Mouse (Mus musculus): ENCODE measurements around the gene Spryd4. TPM values are rescaled to one million over a fixed set of nuclear protein-coding genes. Genes with fewer than 3 reads are reported as not detected.
A peak's percentile ranks its signal among the peaks of the same experiment; 100 is the strongest.
"Not testable (repeated sequence)": the region's sequence is repeated elsewhere in the genome, so short reads cannot be mapped to it uniquely, and the experiment has no call there.

Gene Spryd4
- 9.8 and 10.4 TPM in 2 replicates for polyA plus RNA-seq (2012; rRNA removed)

DNA sequence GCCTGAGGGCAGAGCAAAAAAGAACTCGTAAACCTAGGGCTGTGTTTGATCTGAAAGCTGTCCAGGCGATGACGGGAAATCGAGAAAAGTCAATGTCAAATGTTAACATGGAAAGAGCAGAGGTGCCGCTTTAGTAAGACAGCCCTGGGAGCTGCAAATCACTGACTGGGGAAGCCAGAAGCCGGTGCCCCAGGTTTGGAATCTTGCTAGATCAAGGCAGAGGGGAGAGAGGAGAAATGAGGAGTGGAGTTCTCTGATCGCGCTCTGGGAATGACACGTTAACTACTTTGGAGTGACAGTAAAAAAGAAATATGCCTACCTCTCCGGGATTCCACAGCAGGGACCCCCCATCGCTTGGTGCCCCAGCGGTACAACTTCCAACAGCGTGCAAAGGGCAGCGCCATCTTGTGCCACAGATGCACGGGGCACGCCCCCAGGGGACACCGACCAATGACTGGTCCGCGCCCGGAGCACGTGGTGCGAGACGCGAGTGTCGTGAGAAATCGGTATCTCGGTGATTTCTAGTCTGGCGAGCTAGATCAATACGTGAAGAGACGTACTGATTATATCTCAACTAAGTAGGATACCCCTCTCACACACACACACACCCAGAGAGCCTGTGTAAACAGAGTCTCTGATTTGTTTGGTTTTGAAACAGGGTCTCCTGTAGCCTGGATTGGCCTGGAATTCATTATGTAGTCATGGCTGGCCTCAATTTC, at the start of gene Spryd4:
Gene Spryd4, minus strand, starts transcription at position 418 of the 719 bp plus-strand sequence.
- peak; percentile 84 to 94 for DNase-seq (ENCODE audit: extremely low spot score in 1 of 2, low spot score in 1 of 2)

DNA sequence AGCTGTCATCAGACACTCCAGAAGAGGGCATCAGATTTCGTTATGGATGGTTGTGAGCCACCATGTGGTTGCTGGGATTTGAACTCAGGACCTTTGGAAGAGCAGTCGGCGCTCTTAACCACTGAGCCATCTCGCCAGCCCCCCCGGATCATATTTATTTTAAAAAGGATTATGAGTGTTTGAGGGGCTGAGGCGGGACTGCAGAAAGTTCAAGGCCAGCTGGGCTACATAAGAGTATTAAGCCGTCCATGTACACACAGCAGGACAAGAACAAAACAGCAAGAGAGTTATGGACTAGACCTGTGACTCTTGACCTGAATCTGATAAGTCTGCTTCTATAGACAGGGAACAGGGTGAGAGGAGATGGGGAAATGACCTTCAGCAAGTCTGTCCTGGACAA, 48.8 kb upstream of the Spryd4 start:
- not testable (repeated sequence) for DNase-seq (ENCODE audit: extremely low spot score in 1 of 2, low spot score in 1 of 2)

DNA sequence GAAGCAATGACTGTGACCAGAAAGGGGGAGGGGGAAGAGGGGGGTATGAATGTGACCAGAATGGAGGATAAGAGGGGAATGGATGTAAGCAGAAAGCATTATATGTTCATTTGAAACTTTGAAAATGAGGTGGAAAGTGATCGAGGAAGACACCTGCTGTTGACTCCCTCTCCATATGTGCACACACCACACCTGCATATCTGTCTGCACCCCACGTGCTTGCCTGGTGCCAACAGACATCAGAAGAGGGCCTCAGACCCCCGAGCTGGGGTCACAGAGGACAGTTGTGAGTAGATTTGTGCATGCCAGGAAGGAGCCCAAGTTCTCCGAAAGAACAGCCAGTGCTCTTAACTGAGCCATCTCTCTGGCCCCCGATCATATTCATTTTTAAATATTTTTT, 48.3 kb upstream of the Spryd4 start:
- no peak for DNase-seq (ENCODE audit: extremely low spot score in 1 of 2, low spot score in 1 of 2)

DNA sequence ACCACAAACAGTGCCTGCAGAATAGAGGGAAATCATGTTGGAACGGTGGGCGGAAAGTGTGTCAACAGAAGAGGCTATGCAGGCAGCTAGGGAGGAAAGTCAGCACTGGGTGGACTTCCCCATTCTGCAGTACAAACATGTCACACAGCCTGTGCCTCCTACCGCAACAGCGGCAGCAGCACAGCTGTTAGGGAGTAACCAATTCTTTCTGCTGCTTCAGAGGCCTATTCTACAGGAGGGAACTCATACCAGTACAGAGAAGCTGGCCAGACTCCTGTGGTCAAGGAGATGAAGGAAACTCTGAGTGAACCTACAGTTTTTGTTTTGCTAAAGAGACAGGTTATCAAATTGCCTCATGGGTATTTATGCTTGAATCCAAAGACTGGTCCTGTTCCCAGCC, 47.3 kb upstream of the Spryd4 start:
- no peak for DNase-seq (ENCODE audit: extremely low spot score in 1 of 2, low spot score in 1 of 2)

DNA sequence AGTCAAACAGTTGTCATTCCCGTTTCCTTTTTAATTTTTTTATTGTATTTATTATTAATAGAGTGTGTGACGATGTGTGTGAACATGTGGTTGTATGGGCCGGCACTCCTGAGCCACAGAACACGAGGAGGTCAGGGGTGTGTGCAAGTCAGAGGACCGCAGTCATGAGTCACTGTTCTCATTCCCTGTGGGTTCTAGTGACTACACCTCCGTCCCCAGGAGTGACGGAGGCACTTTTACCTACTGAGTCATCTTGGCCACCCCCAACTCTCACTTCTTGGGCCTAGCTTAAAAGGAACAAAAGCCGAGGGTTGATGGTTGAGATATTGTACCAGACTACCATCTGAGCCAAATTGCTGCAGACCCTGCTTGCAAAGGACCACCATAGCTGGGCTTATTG, 44.7 kb upstream of the Spryd4 start:
- peak in 1 of 2 experiments; percentile 42 for DNase-seq (ENCODE audit: extremely low spot score in 1 of 2, low spot score in 1 of 2)

DNA sequence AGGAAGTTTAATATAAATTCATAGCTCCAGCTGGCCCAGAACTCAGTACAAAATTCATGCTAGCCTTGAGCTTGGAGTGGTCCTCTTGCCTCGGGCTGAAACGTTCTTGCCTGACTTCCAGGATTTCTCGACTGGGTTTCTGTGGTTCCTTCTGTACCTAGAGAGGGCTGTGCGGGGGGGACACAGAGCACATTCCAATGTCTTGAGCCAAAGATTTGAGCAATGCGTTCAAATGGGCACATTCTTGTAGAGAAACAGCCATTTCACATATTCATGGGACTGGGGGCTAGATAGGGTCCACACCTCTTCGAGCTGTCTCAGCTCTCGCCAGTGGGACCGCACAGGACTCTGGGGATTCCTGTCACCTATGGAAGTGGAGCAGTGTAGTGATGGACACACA, 44.3 kb upstream of the Spryd4 start:
- no peak for DNase-seq (ENCODE audit: extremely low spot score in 1 of 2, low spot score in 1 of 2)

DNA sequence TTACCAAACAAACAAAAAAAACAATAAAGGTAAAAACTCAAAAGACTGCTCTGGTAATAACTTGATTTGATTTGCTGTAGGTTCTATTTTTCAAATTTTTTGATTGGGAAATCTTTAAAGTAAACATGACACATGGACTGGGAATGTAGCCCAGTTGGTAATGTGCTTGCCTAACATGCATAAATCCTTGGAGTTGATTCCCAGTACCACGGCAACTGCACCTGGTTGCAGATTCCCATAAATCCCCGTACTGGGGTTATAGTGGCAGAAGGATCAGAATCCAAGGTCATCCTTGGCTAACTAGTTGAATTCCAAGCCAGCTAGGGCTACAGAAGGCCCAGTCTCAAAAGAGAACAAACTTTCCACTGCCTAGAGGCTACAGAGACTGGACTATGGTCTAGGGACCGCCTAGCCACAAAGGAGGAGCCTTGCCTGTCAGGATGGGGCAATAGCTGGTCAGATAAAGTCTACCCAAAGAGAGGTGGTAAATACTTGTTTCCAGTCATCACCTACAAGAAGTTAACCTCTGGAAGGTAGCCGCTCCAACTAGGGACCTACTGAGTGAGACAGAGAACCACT, 42.2 kb upstream of the Spryd4 start, which contains the start of gene Apon:
Gene Apon, plus strand, starts transcription at position 420 of the 579 bp plus-strand sequence.
- DNase-seq (ENCODE audit: extremely low spot score in 1 of 2, low spot score in 1 of 2) = no peak

DNA sequence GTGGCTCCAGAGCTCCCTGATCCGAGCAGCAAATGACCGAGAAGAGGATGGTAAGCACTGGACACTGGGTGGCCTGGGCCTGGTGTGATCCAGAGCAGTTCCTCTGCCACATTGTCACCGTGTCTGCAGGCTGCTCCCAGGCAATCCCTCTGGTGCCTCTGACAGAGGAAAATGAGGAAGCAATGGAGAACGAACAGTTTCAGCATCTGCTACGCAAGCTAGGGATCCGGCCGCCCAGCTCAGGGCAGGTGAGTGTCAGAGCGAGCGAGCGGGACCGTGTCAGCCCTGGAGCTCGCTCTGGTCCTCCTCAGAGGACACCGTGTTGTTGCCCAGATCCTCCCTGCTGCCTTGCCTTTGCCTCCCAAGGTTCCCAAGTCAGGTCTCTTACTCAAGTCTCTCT, 39.0 kb upstream of the Spryd4 start:
- no peak for DNase-seq (ENCODE audit: extremely low spot score in 1 of 2, low spot score in 1 of 2)

DNA sequence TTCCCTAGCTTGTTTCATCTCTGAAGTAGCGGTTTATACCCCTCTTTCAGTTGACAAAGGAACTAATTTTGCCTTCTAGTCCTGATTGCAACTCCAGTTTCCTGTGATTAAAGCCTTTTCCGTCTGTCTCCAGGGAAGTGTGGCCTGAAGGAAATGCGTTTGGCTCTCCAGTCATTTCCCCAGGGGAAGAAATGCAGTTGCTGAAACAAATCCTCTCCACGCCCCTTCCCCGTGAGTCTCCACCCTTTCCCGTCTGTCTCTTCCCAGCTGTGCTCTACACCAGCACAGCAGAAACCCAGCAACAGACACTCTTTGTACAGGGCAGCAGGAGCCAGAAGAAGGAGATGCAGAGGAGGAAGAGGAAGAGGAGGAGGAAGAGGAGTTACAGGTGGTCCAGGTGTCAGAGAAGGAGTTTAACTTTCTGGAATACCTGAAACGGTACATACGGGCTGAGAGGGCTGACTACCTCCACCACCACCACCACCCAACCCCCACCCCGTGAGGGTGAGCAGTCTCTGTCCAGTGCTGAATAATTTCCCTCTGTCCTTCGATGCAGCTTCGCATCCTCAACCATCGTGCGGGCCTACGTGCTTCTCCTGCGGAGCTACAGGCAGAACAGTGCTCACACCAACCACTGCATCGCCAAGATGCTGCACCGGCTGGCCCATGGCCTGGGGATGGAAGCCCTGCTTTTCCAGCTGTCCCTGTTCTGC, 35.6 kb upstream of the Spryd4 start:
- DNase-seq (ENCODE audit: extremely low spot score in 1 of 2, low spot score in 1 of 2) = no peak

DNA sequence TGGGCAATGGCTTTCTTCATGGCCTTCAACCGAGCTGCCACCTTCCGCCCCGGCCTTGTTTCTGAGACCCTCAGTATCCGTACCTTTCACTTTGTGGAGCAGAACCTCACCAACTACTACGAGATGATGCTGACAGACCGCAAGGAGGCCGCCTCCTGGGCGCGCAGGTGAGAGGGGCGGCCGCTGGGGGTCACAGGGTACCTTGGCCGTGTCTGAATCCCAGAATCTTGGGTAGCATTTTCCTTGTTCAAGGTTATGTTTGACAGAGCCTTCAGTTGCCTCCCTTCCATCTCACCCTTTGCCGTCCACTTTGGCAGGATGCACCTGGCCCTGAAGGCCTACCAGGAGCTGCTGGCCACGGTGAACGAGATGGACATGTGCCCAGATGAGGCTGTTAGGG, 32.5 kb upstream of the Spryd4 start:
- no peak for DNase-seq (ENCODE audit: extremely low spot score in 1 of 2, low spot score in 1 of 2)

DNA sequence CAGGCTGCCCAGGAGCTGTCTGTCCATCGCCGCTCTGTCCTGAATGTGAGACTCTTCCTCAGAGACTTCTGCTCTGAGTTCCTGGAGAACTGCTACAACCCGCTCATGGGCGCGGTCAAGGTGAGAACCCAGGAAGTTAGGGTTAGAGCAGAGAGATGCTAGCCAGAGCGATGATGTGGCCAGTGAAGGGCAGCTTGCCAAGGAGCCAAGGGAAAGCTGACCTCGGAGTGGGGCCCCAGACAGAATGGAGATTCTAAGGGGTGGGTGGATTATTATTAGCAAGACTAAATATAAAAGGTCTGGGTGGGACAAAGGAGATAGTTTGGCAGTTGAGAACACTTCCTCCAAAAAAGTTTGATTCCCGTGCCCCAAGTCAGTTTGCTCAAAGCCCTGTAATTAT, 31.6 kb upstream of the Spryd4 start:
- DNase-seq (ENCODE audit: extremely low spot score in 1 of 2, low spot score in 1 of 2) = no peak

DNA sequence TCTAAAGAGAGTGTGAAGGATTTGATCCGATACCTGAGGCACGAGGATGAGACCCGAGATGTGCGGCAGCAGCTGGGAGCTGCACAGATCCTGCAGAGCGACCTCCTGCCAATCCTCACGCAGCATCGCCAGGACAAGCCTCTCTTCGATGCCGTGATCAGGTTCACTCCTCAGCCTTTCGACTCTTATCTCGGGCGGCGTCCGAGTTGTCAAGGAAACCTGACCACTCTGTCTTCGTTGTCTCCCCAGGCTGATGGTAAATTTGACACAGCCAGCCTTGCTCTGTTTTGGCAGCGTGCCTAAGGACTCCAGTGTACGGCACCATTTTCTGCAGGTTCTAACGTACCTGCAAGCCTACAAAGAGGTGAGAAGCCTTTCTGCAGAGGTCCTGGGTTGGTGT, 28.5 kb upstream of the Spryd4 start:
- no peak for DNase-seq (ENCODE audit: extremely low spot score in 1 of 2, low spot score in 1 of 2)

DNA sequence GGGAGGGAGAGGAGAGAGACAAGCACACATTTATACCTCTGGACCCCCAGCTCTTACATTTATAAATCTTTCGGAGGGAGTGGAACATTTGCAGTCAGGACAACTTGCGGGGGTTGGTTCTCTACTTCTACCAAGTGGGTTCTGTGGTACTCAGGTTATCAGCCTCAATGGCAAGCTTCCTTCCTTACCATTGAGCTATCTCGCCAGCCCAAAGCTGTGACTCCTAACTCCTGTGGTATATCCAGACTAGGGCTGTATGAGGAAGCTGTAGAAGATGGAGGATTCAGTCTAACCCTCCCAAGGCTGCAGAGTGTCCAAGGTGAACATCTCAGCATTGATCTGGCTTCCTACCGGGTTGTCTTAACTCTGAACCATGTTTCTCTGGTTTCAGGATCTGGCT, 27.5 kb upstream of the Spryd4 start:
- DNase-seq (ENCODE audit: extremely low spot score in 1 of 2, low spot score in 1 of 2) = no peak

DNA sequence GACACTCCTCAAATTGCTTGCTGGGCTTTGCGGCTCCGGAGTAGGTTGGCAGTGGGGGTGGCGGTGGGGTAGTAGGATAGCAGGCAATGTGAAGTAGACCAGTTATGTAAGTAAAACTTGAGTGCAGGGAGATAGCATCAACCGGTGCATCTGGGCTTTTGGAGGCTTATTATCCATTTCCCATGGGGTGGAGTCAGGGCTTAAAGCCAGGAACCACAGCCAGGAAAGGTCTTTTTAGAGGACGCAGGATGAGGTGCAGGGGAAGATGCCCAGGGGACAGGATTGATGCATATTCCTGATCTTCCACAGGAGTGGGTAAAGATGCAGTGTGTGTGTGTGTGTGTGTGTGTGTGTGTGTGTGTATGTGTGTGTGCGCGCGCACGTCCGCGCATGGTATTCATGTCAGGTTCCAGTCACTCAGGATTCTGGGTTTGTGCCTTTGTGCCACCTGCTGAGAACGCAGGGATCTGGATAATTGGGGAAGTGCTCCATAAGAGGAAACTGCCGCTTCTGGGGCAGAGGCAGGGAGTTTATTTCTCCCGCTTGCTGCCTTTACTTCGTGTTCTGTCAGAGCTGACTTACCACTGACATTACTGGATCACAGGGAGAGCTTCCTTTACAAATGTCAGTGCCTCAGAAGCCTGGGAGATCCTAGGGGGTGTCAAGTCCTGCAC, 26.3 kb upstream of the Spryd4 start:
- peak in 1 of 2 experiments; percentile 32 for DNase-seq (ENCODE audit: extremely low spot score in 1 of 2, low spot score in 1 of 2)

DNA sequence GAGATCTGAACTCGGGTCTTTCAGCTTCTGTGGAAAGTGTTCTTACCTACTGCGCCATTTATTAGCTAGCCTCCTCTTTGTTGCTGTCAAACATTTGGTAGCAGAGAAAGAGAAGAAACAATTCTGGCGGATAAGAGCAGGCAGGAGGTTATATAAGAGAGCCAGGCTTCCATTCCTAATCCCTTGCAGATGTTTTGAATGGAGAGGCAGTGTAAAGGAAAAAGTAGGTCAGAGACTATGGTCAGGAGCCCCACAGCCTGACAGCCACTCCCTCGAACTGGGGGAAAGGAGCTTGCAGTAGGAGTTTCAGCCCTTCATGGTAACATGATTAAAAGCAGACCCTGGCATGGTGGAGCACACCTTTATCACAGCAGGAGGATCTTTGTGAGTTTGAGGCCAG, 24.7 kb upstream of the Spryd4 start:
- no peak for DNase-seq (ENCODE audit: extremely low spot score in 1 of 2, low spot score in 1 of 2)

DNA sequence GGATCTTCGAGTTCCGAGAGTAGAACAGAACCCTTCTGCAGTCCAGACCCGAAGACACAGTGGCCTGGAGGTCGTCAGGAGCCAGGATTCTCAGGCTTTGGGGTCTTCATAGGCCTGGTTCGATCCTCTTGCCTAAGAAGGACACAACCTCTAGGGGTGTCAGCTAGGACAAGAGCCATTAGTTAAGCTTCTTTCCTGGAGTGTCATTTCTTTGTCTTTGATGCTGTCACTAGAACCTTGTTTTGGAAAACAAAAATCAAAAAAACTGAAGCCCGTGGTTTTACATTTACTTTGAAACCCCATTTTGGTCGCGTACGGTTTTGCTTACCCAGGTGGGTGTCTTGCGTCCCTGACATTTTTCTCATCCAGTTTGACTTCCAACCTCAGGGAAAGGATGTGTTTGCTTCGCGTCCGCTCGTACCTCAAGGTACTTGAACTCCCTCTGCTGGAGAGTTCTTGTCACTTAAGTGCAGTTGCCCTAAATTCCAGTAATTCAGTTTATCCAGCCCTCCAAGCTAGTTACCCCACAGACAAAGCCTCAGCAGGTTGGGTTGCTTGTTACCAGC, 20.9 kb upstream of the Spryd4 start:
- peak in 1 of 2 experiments; percentile 85 for DNase-seq (ENCODE audit: extremely low spot score in 1 of 2, low spot score in 1 of 2)

DNA sequence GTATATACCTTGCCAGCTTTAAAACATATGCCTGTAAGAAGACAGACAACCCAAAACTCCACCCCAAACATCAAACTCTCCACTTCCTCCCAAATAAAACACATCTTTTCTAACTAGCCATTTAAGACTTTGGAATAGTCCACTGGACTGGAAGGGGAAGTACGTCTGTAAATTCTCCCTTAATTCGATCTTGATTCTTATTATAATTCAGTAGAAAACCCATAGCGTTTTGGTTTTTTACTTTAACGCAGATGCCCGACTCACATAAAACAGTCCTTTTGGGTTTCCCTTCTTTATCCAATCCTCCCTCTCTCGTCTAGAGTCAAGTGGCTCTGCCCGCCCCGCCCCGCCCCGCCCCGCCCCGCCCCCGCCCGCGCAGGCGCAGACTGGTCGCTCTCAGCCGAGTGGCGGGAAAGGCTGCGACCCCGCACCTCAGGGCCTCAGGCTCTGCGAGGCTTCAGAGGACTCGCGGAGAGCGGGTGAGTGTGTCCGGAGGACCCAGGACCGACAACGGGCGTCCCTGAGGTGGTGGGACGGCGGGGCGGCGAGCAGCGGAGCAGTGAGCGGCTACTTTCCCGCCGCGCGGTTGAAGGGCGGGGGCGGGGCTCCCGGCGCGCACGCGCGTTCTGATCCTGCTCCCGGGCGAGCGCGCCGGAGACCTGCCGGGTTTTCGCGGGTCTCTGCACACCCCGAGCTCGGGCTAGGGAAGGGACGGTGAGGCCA, 20.3 kb upstream of the Spryd4 start, which contains the start of gene Timeless:
Gene Timeless, plus strand, starts transcription at position 369 of the 723 bp plus-strand sequence.
- peak in 1 of 2 experiments; percentile 84 for DNase-seq (ENCODE audit: extremely low spot score in 1 of 2, low spot score in 1 of 2)

DNA sequence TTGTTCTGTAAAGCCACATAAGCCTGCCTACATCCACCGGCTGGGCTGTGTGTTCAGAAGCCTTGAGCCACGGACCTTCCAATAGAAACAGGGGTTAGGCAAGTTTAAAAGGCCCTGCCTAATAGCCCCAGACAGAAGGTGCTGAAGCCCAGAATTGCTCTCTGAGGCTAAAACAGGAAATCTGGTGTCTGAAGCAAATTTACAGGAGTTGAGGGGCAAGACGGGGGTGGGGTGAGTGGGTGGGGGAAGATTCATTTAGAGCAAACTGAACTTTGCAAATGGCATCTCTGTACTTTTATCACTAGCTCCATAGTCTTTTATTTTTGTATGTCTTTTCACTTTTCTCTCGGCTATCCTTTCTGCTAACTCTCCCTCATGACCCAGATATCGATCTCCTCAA, 19.5 kb upstream of the Spryd4 start:
- DNase-seq (ENCODE audit: extremely low spot score in 1 of 2, low spot score in 1 of 2) = no peak

DNA sequence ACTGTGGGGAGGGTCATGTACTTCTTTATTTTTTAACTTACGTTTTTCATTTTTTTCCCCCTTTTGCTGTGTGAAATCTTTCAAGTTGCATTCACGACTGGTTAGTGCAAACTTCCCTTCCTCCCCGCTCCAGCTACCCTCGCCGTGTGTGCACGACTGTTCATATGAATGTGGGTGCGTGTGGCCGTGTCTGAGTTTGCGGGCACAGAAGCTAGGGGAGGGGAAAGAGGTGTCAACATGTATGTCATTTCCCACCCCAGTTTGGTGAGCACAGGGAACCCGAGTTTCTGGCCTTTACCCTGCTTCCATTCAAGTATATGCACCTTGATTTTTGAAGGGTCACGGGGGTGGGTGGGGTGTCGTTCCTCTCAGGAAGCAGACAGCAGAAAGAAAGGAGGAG, 19.0 kb upstream of the Spryd4 start:
- DNase-seq (ENCODE audit: extremely low spot score in 1 of 2, low spot score in 1 of 2) = no peak

DNA sequence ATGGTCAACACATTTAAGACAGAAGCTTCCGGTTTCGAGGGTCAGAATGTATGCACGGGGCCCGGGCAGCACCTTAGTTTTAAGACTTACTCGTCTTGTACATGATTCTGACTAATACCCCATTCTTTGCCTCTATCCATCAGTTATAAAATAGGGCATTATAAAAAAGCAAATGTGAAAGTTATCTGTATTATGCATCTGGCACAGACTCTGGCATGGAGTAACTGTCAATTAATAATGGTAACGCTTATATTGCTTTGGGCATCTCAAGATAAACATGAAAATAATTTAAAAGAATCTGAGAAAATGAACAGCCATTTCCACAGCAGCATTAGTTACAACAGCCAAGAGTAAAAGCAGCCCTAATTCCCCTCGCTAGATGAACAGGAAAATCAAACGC, 16.4 kb upstream of the Spryd4 start:
- no peak for DNase-seq (ENCODE audit: extremely low spot score in 1 of 2, low spot score in 1 of 2)
